Mouse (Mus musculus) neural tube, embryonic 11.5 days (tissue): ENCODE results near the gene Zbtb48. TPM values are rescaled to one million over a fixed set of nuclear protein-coding genes. Genes with fewer than 3 reads are reported as not detected.
"Not testable (repeated sequence)": the region's sequence is repeated elsewhere in the genome, so short reads cannot be mapped to it uniquely, and the experiment has no call there.

ENCODE experiments used
- ATAC-seq: fragments of 200-750 bp; cut with Nextera tagmentation; 2 replicates; pipeline ENCODE4 v1.8.0; 2017; ENCODE audit warnings: moderate number of reproducible peaks, mild to moderate bottlenecking, moderate TSS enrichment, moderate library complexity; ENCODE audit not compliant: insufficient read depth, low FRiP score, low TSS enrichment
- DNase-seq: peaks from one replicate; pipeline ENCODE4 v3.0.0-alpha.2; 2015; ENCODE audit warnings: low spot score
- H3K27ac ChIP-seq: fragments of 300-500 bp; sonication (generic); 2 replicates; pipeline ENCODE4 v1.5.1; 2014; ENCODE audit warnings: low read depth, mild to moderate bottlenecking, low read length
- H3K27me3 ChIP-seq: fragments of 300-500 bp; sonication (generic); 2 replicates; pipeline ENCODE4 v1.6.1; 2014; ENCODE audit warnings: mild to moderate bottlenecking, low read length, mixed read lengths; ENCODE audit not compliant: control insufficient read depth, insufficient read depth
- H3K36me3 ChIP-seq: fragments of 300-500 bp; sonication (generic); 2 replicates; pipeline ENCODE4 v1.6.1; 2014; ENCODE audit warnings: mild to moderate bottlenecking, low read length, moderate library complexity, mixed read lengths; ENCODE audit not compliant: control insufficient read depth, insufficient read depth
- H3K4me1 ChIP-seq: fragments of 300-500 bp; sonication (generic); 2 replicates; pipeline ENCODE4 v1.6.1; 2014; ENCODE audit warnings: low read length, mixed read lengths; ENCODE audit not compliant: control insufficient read depth, insufficient read depth
- H3K4me2 ChIP-seq: fragments of 300-500 bp; sonication (generic); 2 replicates; pipeline ENCODE4 v1.6.1; 2014; ENCODE audit warnings: low read depth, mild to moderate bottlenecking, moderate library complexity
- H3K4me3 ChIP-seq: fragments of 300-500 bp; sonication (generic); 2 replicates; pipeline ENCODE4 v1.5.1; 2014; ENCODE audit warnings: low read depth, low read length
- H3K9ac ChIP-seq: fragments of 300-500 bp; sonication (generic); 2 replicates; pipeline ENCODE4 v1.6.1; 2014; ENCODE audit warnings: mild to moderate bottlenecking, low read length
- H3K9me3 ChIP-seq: fragments of 300-500 bp; sonication (generic); 2 replicates; pipeline ENCODE4 v1.6.1; 2016; ENCODE audit warnings: low read length; ENCODE audit not compliant: control insufficient read depth
- WGBS: fragments of 180-500 bp; shearing (Covaris S2); extraction: QIAGEN DNeasy Blood & Tissue Kit; methylation state at CpG from one replicate; pipeline ENCODE4 v1.1.7; 2014; 5-methylcytosine and 5-hydroxymethylcytosine counted together
- polyA plus RNA-seq: library from polyadenylated mRNA; unstranded; fragments of >200 nt; fragmentation: Nextera tagmentation; extraction: Ambion mirVana; gene quantifications from 2 replicates; pipeline ENCODE4 v1.2.1, GENCODE M21; 2014

Zbtb48 gene
- polyA plus RNA-seq, 1 experiment from 2014 or later, result 23.8 TPM

DNA sequence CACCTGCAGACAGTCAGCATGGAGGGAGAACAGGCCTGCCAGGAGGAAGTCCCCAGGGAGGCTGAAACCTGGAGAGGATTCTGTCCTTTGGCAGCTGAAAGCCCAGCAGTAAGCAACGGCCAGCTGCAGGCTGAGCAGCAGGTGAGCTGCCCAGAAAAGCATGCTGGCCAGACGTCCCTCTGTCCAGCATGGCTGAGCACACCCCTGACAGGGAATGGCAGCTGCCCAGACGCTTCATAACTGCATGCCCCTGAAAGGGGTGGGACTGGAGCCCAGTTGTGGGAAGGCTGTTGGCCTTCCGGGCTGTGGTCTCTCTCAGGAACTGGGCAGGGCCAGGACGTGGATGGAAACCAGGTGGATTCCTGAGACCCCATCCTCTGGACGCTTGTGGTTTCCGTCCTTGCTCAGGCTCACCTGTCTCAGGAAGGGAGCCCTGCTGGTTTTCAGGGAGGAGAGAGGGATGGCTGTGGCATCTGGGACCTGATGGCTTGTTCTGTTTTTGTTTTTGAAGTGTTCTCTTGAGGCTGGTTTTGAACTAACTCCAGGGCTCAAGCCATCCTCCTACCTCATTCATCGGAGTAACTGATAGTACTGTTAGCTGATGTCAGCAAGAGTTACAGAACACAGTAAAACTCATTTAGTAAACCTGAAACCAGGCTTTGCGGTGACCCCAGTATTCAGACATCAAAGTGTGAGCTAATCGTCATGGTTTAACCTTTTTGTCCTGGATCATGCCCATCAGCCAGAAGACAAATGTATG is 10.9 kb upstream of the Zbtb48 start, which contains the start of gene Tas1r1:
Tas1r1 (minus strand) TSS at position 344 of the 760 bp plus-strand sequence.
- no peak for ATAC-seq

DNA sequence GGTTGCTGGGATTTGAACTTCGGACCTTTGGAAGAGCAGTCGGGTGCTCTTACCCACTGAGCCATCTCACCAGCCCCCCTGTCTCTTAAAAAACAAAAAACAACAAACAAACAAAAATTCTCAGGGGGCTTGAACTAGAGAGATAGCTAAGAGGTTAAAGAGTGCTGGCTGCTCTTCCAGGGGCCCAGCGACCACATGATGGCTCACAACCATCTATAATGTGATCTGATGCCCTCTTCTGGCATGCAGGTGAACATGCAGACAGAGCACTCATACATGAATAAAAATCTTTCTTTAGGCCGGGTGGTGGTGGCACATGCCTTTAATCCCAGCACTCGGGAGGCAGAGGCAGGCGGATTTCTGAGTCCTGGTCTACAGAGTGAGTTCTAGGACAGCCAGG is 9.0 kb upstream of the Zbtb48 start:
- H3K27ac ChIP-seq, H3K27me3 ChIP-seq, H3K36me3 ChIP-seq, H3K9ac ChIP-seq, ATAC-seq, H3K9me3 ChIP-seq, H3K4me2 ChIP-seq, DNase-seq, H3K4me1 ChIP-seq, H3K4me3 ChIP-seq: not testable (repeated sequence)
- 87% methylated on average over 6 of the region's 6 CpGs for WGBS

More for the DNA sequence above, 10.9 kb upstream of the Zbtb48 start, which contains the start of gene Tas1r1:
- peak within 1 kb of the TSS; percentile 89 for H3K4me2 ChIP-seq
- 57% methylated on average over 10 of the region's 10 CpGs for WGBS
- H3K9ac ChIP-seq, result peak within 1 kb of the TSS; percentile 89
- no peaks in the 10 kb centered on the region for H3K9me3 ChIP-seq
- H3K36me3 ChIP-seq, result peaks cover 8% of the 10 kb centered on the region
- no peaks in the 10 kb centered on the region for H3K27me3 ChIP-seq
- no peak within 1 kb of the TSS; the same call in 1 of the 2 replicates for H3K27ac ChIP-seq
- H3K4me3 ChIP-seq, result peak within 1 kb of the TSS; percentile 88
- DNase-seq, result no peak
- H3K4me1 ChIP-seq, result peaks cover 7% of the 10 kb centered on the region; the same call in 1 of the 2 replicates

DNA sequence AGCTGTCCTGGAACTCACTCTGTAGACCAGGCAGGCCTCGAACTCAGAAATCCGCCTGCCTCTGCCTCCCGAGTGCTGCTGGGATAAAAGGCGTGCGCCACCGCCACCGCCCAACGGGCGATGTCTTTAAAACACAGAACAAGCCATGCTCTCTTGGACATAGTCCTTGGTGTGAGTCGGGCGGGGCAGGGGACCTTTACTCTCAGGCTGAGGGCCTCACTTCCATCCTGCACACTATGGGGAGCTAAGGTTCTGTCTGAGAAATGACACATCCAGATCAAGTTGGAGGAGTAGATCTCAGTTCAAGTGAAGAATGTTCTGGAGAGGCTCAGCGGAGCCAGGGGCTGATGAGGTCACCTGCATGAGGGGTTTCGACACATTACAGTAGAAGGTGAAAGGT is 5.5 kb upstream of the Zbtb48 start:
- no peaks in the 10 kb centered on the region for H3K36me3 ChIP-seq
- no peak overlapping the region for H3K4me3 ChIP-seq
- H3K9ac ChIP-seq, result no peak overlapping the region
- no peaks in the 10 kb centered on the region for H3K27me3 ChIP-seq
- no peak for DNase-seq
- ATAC-seq, result no peak
- H3K27ac ChIP-seq, result no peak overlapping the region
- WGBS, result 90% methylated on average over 13 of the region's 13 CpGs
- H3K4me2 ChIP-seq, result no peak overlapping the region
- no peaks in the 10 kb centered on the region for H3K9me3 ChIP-seq
- peaks cover 8% of the 10 kb centered on the region for H3K4me1 ChIP-seq

DNA sequence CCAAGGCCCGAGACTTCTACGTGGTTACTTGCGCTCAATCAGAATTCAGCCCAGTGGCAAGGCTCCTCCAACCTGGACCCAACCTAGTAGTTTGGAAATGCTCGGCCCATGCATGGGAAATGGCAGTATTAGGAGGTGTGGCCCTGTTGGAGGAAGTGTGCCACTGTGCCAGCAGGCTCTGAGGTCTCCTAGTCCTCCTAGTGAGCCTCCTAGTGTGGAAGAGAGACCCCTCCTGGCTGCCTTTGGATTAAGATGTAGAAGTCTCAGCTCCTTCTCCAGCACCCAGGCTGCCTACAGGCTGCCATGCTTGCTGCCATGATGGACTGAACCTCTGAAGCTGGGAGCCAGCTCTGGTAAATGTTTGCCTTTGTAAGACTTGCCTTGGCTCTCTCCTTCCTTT is 2.5 kb upstream of the Zbtb48 start:
- Histone ChIP-seq H3K9me3 (no peaks in the 10 kb centered on the region), H3K9ac (no peak overlapping the region), H3K4me2 (no peak overlapping the region), H3K36me3 (no peaks in the 10 kb centered on the region), H3K27me3 (no peaks in the 10 kb centered on the region), H3K4me3 (no peak overlapping the region), H3K27ac (no peak overlapping the region), H3K4me1 (peaks cover 26% of the 10 kb centered on the region)
- DNase-seq (no peak), ATAC-seq (no peak)
- whole genome bisulfite sequencing, result 85% methylated on average over 4 of the region's 4 CpGs

DNA sequence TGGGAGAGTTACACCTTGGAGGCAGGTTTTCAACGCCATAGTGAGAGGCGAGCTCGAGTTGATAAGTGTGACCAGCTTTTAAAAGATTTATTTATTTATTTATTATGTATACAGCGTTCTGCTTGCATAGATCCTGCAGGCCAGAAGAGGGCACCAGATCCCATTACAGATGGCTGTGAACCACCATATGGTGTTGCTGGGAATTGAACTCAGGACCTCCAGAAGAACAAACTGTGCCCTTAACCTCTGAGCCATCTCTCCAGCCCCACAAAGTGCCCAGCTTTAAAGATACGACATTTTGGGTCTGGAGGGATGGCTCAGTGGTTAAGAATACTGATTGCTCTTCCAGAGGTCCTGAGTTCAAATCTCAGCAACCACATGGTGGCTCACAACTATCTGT is 1.6 kb upstream of the Zbtb48 start:
- Histone ChIP-seq H3K9ac (no peak overlapping the region), H3K27ac (no peak overlapping the region), H3K4me2 (no peak overlapping the region), H3K27me3 (no peaks in the 10 kb centered on the region), H3K4me3 (no peak overlapping the region), H3K36me3 (no peaks in the 10 kb centered on the region), H3K9me3 (no peaks in the 10 kb centered on the region), H3K4me1 (peaks cover 26% of the 10 kb centered on the region)
- ATAC-seq (no peak), DNase-seq (no peak)
- 43% methylated on average over 5 of the region's 5 CpGs for WGBS

DNA sequence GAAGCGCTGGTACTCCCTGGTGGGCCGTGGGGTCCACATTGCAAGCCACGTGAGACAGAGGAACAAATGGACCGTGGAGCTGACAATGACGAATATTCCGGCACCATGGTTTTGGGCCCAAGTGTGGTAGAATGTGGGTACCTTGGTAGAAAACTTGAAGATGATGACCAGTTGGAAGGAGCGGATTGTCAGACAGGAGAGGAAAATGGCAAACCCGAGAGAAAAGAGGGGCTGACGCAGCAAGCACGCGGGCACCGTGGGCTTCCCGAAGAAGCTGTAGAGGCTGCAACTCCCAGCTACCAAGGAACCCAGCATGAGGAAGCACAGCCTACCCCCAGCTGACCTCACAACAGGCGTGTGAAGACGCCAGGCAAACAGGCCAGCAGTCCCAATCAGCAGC is 985 bp upstream of the Zbtb48 start:
- DNase-seq (no peak), ATAC-seq (no peak)
- Histone ChIP-seq H3K27me3 (no peaks in the 10 kb centered on the region), H3K4me2 (peak overlapping the region; percentile 94), H3K4me1 (peaks cover 26% of the 10 kb centered on the region), H3K27ac (no peak overlapping the region), H3K4me3 (peak overlapping the region; percentile 62), H3K9me3 (no peaks in the 10 kb centered on the region), H3K9ac (no peak overlapping the region), H3K36me3 (no peaks in the 10 kb centered on the region)
- 59% methylated on average over 15 of the region's 15 CpGs for WGBS

DNA sequence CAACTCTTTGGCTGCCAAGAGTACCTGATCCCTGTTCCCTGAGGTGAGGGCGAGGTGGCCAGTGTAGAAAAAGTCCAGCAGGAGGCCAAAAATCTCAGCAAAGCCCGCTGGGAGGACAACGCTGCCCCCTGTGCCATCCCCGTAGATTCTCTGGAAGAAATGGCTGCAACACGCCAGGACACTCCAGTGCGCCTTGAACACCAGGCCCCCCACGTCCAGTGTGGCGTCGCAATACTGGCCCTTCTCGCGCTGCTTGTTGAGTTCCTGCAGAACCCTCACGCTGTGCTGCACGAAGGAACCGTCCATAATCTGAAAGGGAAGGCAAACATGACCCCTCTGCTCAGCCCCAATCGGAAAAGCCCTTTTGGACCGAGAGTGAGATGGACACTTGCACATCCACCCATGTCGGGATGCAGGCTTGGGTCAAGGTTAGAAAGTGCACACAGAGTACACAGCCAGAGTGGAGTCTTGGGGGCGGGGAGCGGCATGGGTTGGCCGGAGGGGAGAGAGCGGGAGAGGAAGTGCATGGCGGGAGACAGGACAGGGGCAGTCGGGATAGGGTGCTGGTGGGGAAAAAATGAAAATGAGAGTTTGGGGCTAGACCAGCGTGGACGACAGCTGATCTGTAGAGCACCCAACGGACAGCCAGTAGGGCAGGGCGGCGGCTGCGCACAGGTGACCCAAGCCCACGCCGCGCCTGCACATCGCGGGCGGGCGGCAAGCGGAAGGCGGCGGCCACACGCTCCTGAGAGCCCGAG is 541 bp downstream of the Zbtb48 start:
- Histone ChIP-seq H3K9me3 (no peaks in the 10 kb centered on the region), H3K9ac (peak overlapping the region; percentile 52), H3K4me2 (peak overlapping the region; percentile 94), H3K27ac (no peak overlapping the region), H3K36me3 (no peaks in the 10 kb centered on the region; the same call in none of the 2 replicates), H3K4me3 (peak overlapping the region; percentile 62), H3K27me3 (no peaks in the 10 kb centered on the region), H3K4me1 (peaks cover 26% of the 10 kb centered on the region)
- ATAC-seq (peak; percentile 59), DNase-seq (no peak)
- WGBS, result 3% methylated on average over 31 of the region's 41 CpGs

DNA sequence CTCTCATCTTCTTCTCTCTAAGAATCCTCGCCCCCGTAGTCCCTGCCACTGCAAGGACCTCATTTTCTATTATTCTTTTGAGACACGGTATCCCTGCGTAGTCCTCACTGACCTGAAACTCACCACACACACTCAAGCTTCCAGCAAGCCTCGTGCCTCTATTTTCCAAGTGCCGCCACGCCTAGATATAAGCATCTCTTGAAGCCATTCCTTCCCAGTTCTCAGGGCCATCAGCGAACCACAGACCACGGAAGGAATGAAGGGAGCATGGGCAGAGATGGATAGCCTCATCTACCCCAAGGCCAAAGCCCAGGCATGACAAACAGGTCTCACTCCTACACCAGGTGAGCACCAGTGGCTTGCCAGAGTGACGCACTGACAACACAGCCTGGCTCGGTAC is 2.9 kb downstream of the Zbtb48 start:
- Histone ChIP-seq H3K4me3 (no peak overlapping the region), H3K9ac (no peak overlapping the region), H3K36me3 (peaks cover 15% of the 10 kb centered on the region), H3K27me3 (no peaks in the 10 kb centered on the region), H3K9me3 (no peaks in the 10 kb centered on the region; the same call in 1 of the 2 replicates), H3K4me2 (no peak overlapping the region), H3K4me1 (peaks cover 26% of the 10 kb centered on the region), H3K27ac (no peak overlapping the region)
- no peak for DNase-seq
- ATAC-seq, result no peak
- WGBS, result 92% methylated on average over 11 of the region's 11 CpGs
